ENCODE assay signal across 9 mouse cellular contexts in the genomic region with DNA sequence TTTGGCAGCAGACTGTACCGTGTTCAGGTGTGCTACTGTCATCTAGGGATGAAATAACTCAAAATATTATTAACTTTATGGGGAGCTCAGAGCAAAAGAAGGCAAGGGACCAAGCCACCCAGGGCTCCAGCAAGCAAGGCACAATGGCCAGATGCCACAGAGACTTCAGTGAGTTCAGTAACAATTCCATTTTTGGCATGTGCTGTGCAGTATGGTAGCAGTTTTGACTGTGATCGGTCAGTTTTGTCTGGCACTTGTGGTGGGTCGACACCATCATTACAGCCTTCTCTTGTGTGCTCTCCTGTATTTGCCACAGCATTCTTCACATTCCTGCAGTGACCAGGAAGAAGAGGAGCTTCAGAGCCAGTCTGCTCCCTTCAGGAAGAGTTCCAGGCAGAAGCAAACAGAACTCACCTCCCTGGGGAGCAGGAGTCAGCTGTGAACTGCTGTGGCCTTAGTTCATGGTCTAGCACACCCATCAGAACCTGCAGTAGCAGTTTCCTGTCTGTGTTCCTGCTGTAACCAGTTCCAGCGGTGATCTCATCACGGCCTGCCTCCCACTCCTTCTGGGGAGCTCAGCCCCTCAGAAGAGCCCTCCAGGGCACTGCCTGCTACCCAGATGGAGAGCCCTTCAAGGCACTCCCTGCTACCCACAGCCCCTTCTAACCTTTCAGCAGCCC. TPM values are rescaled to one million over a fixed set of nuclear protein-coding genes. Genes with fewer than 3 reads are reported as not detected.
A peak's percentile ranks its signal among the peaks of the same experiment; 100 is the strongest.
DNase-seq lines count a peak whose midpoint lies in the region; ATAC-seq and TF ChIP-seq lines count a peak whose summit lies in the region.
"Had no signal": no experiment of that assay in that cellular context is flagged by ENCODE, and none has a peak within 500 bp of the region (broad histone marks: within the 10 kb centered on the region; RNA-seq: fewer than 3 reads in every experiment).

No protein-coding gene starts in this region.

- no peak overlapping the region for H3K4me2 ChIP-seq in heart, postnatal 0 days (ENCODE audit: low read depth, low read length)
- no peak overlapping the region for H3K4me2 ChIP-seq in limb, embryonic 13.5 days (replicated peaks)

- no peak overlapping the region for H3K4me3 ChIP-seq in heart, postnatal 0 days (ENCODE audit: low read depth, low read length)
- H3K4me3 ChIP-seq in limb, embryonic 13.5 days: no peak overlapping the region
- H3K4me3 ChIP-seq: left cerebral cortex, adult 2 months had no signal

- 29% methylated on average over 5 of the region's 5 CpGs for WGBS in heart, postnatal 0 days
- 49% methylated on average over 5 of the region's 5 CpGs for WGBS in limb, embryonic 13.5 days

- no peaks in the 10 kb centered on the region for H3K9me3 ChIP-seq in heart, postnatal 0 days (replicated peaks; ENCODE audit: control insufficient read depth, low read length)
- no peaks in the 10 kb centered on the region for H3K9me3 ChIP-seq in limb, embryonic 13.5 days

- ATAC-seq in heart, postnatal 0 days (ENCODE audit: insufficient read depth, low read depth): peak; percentile 85
- ATAC-seq in limb, embryonic 13.5 days (ENCODE audit: low FRiP score, low read depth): peak; percentile 32; the same call in 1 of the 2 replicates
- ATAC-seq in activated CD4-positive, CD25-positive, alpha-beta regulatory T cell, adult 4 months: no peak

- H3K4me1 ChIP-seq in heart, postnatal 0 days (ENCODE audit: control insufficient read depth, insufficient read depth): peaks cover 16% of the 10 kb centered on the region; the same call in 1 of the 2 replicates
- H3K4me1 ChIP-seq in limb, embryonic 13.5 days: peaks cover 8% of the 10 kb centered on the region

- TF ChIP-seq CTCF in heart, postnatal 0 days (IDR thresholded peaks at IDR 0.05; ENCODE audit: low read depth): no peak

- H3K36me3 ChIP-seq in heart, postnatal 0 days (replicated peaks; ENCODE audit: control insufficient read depth, insufficient read depth, low read length): no peaks in the 10 kb centered on the region
- no peaks in the 10 kb centered on the region for H3K36me3 ChIP-seq in limb, embryonic 13.5 days

- no peak overlapping the region for H3K9ac ChIP-seq in heart, postnatal 0 days (replicated peaks; ENCODE audit: low read depth, low read length)
- no peak overlapping the region for H3K9ac ChIP-seq in limb, embryonic 13.5 days

- peak overlapping the region; percentile 75 for H3K27ac ChIP-seq in heart, postnatal 0 days (ENCODE audit: low read depth)
- H3K27ac ChIP-seq in limb, embryonic 13.5 days: no peak overlapping the region
- H3K27ac ChIP-seq: left cerebral cortex, adult 2 months had no signal

- TF ChIP-seq EP300 in heart, postnatal 0 days (IDR thresholded peaks at IDR 0.05; ENCODE audit: low read depth): 0 out of 2 replicates have a peak, but pooled peaks have one; percentile 36

- peak; percentile 78 for DNase-seq in 3134 (ENCODE audit: extremely low read depth, insufficient read length, low spot score)
- peak; percentile 26 for DNase-seq in adrenal gland, postnatal 10 days
- peak; percentile 56 for DNase-seq in heart, postnatal 0 days (ENCODE audit: low spot score)
- no peak for DNase-seq in spleen, adult 12 weeks (ENCODE audit: low spot score)
- DNase-seq in ovary, adult 18-20 months (ENCODE audit: low spot score): no peak
- no peak for DNase-seq in cerebellum, adult 8-10 months

- no peaks in the 10 kb centered on the region for H3K27me3 ChIP-seq in heart, postnatal 0 days (ENCODE audit: control insufficient read depth, insufficient read depth, low read length)
- no peaks in the 10 kb centered on the region for H3K27me3 ChIP-seq in limb, embryonic 13.5 days

RNA-seq across cellular contexts. Expression of gene Ice1, which starts 16.8 kb away (rescaled TPM):
- total RNA-seq in adrenal gland, postnatal 10 days (2021): 10 to 100 TPM; 22.5 to 31.4 TPM
- total RNA-seq in heart, postnatal 0 days (2014; rRNA removed; ENCODE audit: low replicate concordance): 21.0 and 29.5 TPM in 2 replicates
- polyA plus RNA-seq in heart, postnatal 0 days (2015; fragmentation: Nextera tagmentation; extraction: Ambion mirVana): 7.2 and 7.7 TPM in 2 replicates
- 23.2 and 25.5 TPM in 2 replicates for polyA plus RNA-seq in limb, embryonic 13.5 days (2015; fragmentation: Nextera tagmentation; extraction: Ambion mirVana)
- polyA plus RNA-seq in activated CD4-positive, CD25-positive, alpha-beta regulatory T cell, adult 4 months (2017; shearing (Covaris generic)): 10 to 100 TPM; 15.6 to 16.7 TPM

Comparison
In these comparisons a context has a peak if more than half of its experiments do, and no peak if none do; other contexts are left out.
1. DNase-seq: peak in 3134 (single experiment), adrenal gland, postnatal 10 days (single experiment) and heart, postnatal 0 days (single experiment); none in spleen, adult 12 weeks (single experiment), ovary, adult 18-20 months (single experiment) and cerebellum, adult 8-10 months (single experiment).